Mouse (Mus musculus): ENCODE measurements around the gene Dennd1a. TPM values are rescaled to one million over a fixed set of nuclear protein-coding genes. Genes with fewer than 3 reads are reported as not detected.

The Dennd1a gene
- polyA plus RNA-seq, 1 experiment from 2014 or later: 30.3 TPM

DNA sequence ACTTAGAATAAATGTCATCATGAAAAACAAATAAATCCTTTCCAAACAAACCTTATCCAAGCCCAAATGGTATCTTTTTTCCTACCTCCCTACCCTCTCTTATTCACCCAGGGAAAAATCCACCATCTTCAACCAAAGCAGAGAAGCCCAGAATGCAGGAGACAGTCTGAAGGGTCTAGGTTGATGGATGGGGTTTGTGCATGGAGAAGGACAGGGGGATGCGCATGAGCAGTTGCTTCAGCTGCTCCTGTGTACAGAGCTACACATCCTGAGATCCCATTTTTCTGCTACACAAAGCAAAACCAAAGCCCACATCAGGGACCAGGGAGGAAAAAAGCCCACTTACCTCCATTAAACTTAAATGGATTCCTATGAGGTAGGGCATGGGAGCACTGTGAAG, 304.5 kb downstream of the Dennd1a start:
- ChIA-PET POLR2A (no interaction called here), CTCF (interaction anchor here (0.6 kb wide), 1 partner anchor 12 kb away, joined by 5 read pairs; no protein-coding TSS in a partner anchor)
- DNase-seq (ENCODE audit: low read depth, low spot score) (no peak), ATAC-seq (no peak)
- no peaks in the 10 kb centered on the region for H3K27me3 ChIP-seq
- in situ Hi-C loops (cut with MboI; ENCODE audit: low pct_unique_long_range_greater_than_20kb): no loop called here
- no peak for TF ChIP-seq CTCF (IDR thresholded peaks at IDR 0.05)

DNA sequence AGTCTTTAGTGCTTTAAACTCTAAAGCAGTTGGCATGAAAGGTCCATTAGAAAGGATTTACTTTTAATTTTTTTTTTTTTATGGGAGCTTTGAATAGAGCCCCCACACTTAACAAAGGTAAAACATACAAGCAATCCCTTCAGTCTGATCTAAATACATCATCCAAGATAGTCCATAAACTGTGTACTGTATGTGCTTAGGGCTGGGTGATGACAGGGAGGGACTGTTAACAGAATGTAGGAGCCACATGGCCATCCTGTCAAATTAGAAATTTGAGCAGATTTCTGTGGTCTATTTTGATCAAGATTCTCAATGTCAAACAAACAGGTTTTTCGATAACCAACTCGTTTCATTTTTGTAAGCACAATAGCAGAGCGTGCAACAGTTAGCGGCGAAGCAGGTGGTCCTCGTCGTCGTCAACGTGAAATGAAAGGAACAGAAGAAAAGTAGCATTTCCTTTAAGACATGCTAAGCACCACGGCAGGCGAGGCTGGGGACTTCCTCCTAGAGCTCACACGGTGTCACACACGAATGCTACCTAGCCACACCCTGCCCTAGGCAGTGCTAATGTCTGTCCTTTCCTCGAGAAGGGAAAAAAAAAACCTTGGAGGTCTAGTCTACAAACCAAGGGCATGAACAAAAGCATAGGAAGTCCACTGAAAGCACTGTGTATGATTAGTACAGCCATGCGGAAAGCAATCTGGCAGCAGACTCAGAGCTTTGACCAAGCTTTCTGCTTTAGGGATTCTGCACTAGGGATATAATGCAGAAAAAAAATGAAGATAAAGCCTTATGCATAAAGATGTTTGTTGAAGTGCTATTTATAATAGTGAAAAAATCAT, 305.4 kb downstream of the Dennd1a start:
- no peak for ATAC-seq
- H3K27me3 ChIP-seq: no peaks in the 10 kb centered on the region
- ChIA-PET CTCF (interaction anchor here (1.1 to 1.3 kb wide), 2 partner anchors 12 to 19 kb away, joined by 3 to 6 read pairs; no protein-coding TSS in a partner anchor), POLR2A (no interaction called here)
- in situ Hi-C loops (cut with MboI; ENCODE audit: low pct_unique_long_range_greater_than_20kb): no loop called here
- TF ChIP-seq CTCF (IDR thresholded peaks at IDR 0.05): no peak
- no peak for DNase-seq (ENCODE audit: low read depth, low spot score)

DNA sequence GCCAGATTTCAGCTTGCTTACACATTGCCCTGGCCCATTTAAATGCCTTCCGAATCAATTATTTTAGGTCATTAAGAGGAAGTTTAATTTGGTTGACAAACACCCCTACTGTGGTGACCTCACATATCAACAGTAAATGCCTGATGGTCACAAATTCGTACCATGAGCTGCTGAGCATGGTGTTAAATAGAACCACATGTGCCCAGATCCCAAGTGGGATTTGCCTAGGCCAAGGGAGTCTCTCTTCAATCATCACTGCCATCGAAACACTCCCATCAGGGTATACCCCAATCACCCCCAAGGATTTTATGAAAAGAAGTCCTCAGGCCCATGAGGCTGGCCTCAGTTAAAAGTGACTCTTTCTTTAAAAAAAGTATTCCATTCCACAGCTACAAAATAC, 313.0 kb downstream of the Dennd1a start:
- no peak for ATAC-seq
- no peak for TF ChIP-seq CTCF (IDR thresholded peaks at IDR 0.05)
- in situ Hi-C loops (cut with MboI; ENCODE audit: low pct_unique_long_range_greater_than_20kb): no loop called here
- ChIA-PET POLR2A (no interaction called here), CTCF (interaction anchor here (0.8 to 1.5 kb wide), 3 partner anchors 11 to 19 kb away, joined by 3 to 4 read pairs (median 4); no protein-coding TSS in a partner anchor)
- no peak for DNase-seq (ENCODE audit: low read depth, low spot score)
- no peaks in the 10 kb centered on the region for H3K27me3 ChIP-seq

DNA sequence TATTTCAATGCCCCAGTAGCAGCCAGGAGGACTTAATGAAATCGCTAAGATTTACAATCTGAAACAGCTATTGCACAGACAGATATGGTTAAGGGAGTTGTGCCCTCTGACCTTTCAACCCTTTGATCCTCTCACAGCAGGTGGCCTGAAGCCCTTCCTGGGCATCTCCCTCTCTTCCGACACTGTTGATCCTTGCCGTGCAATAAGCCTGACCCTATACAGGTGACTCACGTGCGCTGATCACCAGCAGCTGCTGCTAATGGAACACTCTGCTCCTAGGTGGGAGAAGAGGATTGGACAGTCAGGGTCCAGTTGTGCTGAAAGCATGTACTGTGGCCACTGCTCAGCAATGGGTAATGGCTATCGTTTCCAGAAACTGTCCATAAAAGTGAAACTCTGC, 314.6 kb downstream of the Dennd1a start:
- in situ Hi-C loops (cut with MboI; ENCODE audit: low pct_unique_long_range_greater_than_20kb): no loop called here
- ChIA-PET POLR2A (no interaction called here), CTCF (interaction anchor here (1.7 kb wide), 1 partner anchor 13 kb away, joined by 3 read pairs; no protein-coding TSS in a partner anchor)
- no peak for TF ChIP-seq CTCF (IDR thresholded peaks at IDR 0.05)
- no peaks in the 10 kb centered on the region for H3K27me3 ChIP-seq
- DNase-seq (ENCODE audit: low read depth, low spot score) (no peak), ATAC-seq (no peak)

DNA sequence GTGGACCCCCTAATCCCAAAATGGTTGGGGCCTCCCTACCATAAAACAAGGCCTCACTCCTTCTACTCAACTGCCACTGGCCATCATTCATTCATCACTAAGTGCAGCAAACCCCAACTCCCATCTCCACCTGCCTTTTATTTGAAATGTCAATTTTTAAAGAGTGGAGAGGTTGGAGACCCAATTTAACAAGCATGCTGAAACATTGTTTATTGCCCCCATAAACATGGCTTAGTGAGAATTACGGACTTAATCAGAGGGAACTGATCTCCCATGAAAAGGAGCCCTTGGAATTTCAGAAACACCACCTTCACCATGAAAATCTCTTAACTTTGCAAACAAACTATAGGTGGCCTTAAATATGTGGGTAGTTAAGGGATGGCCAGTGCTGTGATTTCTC, 315.5 kb downstream of the Dennd1a start:
- in situ Hi-C loops (cut with MboI; ENCODE audit: low pct_unique_long_range_greater_than_20kb): no loop called here
- no peak for TF ChIP-seq CTCF (IDR thresholded peaks at IDR 0.05)
- ATAC-seq (no peak), DNase-seq (ENCODE audit: low read depth, low spot score) (no peak)
- H3K27me3 ChIP-seq: no peaks in the 10 kb centered on the region
- POLR2A ChIA-PET: no interaction called here
- CTCF ChIA-PET: interaction anchor here (1.7 kb wide), 1 partner anchor 14 kb away, joined by 3 read pairs; no protein-coding TSS in a partner anchor

DNA sequence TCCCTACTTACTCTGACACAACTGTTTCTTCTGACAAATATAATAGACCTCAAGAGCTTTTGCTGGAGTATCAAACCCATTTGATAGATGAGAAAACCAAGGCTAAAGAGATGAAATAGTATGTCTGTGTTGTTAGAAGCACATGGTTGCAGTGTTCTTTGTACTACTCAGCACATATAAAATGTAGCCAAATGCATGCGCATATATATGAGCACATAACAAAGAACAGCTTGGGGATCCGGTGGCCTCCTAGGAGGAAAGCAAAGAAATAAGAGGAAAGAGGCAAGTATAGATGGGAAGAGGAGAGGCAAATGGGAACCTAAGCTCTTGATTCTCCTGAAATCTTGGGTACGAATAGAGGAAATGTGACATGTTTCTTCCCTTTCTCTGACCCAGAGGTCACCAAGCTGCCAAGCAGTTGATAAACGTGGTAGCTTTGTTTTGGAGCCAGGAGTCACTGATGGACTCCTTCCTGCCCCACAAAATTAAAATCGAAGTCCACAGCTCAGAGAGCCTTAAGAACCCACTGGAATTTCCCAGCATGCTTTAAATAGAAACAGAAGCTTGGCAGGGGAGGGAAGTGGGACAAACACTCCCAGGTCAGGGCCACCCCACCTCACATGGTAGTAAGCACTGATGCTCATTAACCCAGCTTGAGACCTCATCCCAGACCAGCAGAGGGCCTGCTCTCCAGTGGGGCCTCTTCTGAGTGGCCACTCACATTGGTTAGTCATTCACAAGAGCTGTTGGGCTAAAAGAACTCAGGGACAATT, 317.3 kb downstream of the Dennd1a start:
- TF ChIP-seq CTCF (IDR thresholded peaks at IDR 0.05): peak; percentile 28
- CTCF ChIA-PET: interaction anchor here (0.8 to 1.7 kb wide), 4 partner anchors 10 to 30 kb away, joined by 4 to 6 read pairs (median 4); no protein-coding TSS in a partner anchor
- no peaks in the 10 kb centered on the region for H3K27me3 ChIP-seq
- POLR2A ChIA-PET: interaction anchor here (0.5 to 0.6 kb wide), 2 partner anchors 18 to 25 kb away, joined by 3 to 5 read pairs; no protein-coding TSS in a partner anchor
- no peak for ATAC-seq
- in situ Hi-C loops (cut with MboI; ENCODE audit: low pct_unique_long_range_greater_than_20kb): no loop called here
- DNase-seq (ENCODE audit: low read depth, low spot score): no peak

DNA sequence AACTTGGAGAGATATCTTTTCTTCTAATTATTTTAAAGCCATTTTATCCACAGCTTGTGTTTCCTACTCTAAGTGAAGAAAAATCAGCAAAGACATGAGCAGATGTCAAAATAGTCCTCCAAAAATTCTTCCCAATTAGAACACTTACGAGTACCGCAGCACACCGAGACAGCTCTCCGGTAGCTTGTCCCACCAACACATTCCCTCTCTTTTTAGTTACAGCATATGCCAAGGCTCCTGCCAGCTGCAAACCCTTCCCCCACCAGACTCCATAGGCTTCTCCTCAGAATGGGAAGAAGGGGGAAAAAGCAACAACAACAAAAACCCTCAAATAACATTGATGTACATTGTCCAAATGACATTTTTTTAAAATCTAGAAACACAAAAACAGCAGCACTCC, 322.7 kb downstream of the Dennd1a start:
- ATAC-seq (no peak), DNase-seq (ENCODE audit: low read depth, low spot score) (no peak)
- ChIA-PET CTCF (interaction anchor here (1.0 to 1.2 kb wide), 2 partner anchors 13 to 21 kb away, joined by 3 read pairs; no protein-coding TSS in a partner anchor), POLR2A (no interaction called here)
- TF ChIP-seq CTCF (IDR thresholded peaks at IDR 0.05): no peak
- no peaks in the 10 kb centered on the region for H3K27me3 ChIP-seq
- in situ Hi-C loops (cut with MboI; ENCODE audit: low pct_unique_long_range_greater_than_20kb): no loop called here

DNA sequence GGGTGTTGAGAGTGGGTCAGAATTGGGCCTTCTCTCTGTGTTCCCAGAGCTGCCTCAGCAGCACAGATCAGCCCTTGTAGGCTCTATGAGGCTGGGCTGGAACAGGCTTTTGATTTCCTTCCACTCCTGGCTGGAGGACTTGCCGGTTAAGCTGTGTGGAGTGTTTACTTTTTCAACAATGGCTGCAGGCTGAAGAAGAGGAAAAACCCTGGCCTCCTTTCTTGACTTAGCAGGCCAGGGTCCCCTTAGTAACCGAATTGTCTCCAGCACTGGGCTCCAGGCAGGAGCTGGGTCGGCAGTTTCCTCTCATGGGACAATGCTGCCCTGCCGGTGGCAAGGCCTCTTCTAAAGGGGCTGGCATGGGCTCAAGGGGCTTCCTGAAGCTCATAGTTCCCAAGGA, 323.8 kb downstream of the Dennd1a start:
- ATAC-seq (no peak), DNase-seq (ENCODE audit: low read depth, low spot score) (no peak)
- H3K27me3 ChIP-seq: no peaks in the 10 kb centered on the region
- no peak for TF ChIP-seq CTCF (IDR thresholded peaks at IDR 0.05)
- POLR2A ChIA-PET: no interaction called here
- CTCF ChIA-PET: interaction anchor here (1.2 to 1.6 kb wide), 3 partner anchors 10 to 23 kb away, joined by 3 to 4 read pairs (median 3); no protein-coding TSS in a partner anchor
- in situ Hi-C loops (cut with MboI; ENCODE audit: low pct_unique_long_range_greater_than_20kb): no loop called here

DNA sequence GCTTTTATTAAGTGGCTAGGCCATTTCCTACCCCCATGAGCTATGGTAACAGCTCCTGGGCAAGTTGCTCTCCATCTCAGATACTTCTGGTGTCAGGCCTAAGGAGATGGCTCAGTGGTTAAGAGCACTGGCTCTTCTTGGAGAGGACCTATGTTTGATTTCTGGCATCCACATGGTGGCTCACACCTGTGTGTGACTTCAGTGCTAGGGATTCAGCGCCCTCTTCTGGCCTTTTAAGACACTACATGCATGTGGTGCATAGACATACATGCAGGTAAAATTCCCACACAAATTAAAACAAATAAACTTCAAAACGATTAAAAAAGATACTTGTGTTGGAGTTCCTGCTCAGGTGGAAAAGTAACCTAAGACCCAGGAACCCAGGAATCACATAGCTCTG, 338.8 kb downstream of the Dennd1a start:
- no peak for ATAC-seq
- peak; percentile 58 for TF ChIP-seq CTCF (IDR thresholded peaks at IDR 0.05)
- CTCF ChIA-PET: interaction anchor here (0.8 to 1.3 kb wide), 3 partner anchors 8 to 13 kb away, joined by 3 to 5 read pairs (median 4); no protein-coding TSS in a partner anchor

DNA sequence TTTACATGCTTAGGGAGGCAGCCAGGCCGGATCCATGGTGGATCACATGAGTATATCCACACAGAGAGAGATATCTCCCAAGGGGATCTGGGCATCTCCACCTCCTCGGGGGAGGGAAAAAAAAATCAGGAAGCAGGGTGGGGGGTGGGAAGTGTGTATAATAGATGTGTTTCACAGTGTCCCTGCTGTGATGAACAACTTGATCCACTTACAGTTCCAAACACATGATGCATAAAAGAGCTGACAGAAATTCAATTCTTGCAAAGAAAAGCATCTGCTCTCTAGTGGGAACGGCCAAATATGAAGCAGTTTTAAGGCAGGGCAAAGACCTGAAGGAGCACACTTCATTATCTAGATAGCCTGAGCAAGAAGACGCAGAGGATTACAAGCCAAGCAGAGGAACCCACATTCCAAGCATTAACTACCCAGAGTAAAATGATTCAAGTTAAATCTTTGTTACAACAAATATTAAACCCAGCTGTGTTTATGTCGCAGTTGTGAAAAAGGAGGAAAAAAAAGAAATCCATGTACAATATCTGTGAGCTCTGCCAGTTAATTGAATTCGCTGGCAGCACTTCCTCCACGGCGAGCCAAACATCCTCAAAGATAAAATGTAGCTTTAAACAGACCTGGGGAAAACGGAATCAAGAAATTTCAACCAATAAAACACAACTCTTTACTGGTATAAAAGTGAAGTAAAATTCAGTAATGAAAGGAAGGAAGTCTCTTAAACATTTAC, 341.4 kb downstream of the Dennd1a start:
- no peaks in the 10 kb centered on the region for H3K27me3 ChIP-seq
- in situ Hi-C loops (cut with MboI; ENCODE audit: low pct_unique_long_range_greater_than_20kb): no loop called here
- ChIA-PET POLR2A (no interaction called here), CTCF (interaction anchor here (0.9 kb wide), 1 partner anchor 422 kb away, joined by 3 read pairs; no protein-coding TSS in a partner anchor)
- DNase-seq (ENCODE audit: low read depth, low spot score) (no peak), ATAC-seq (no peak)
- TF ChIP-seq CTCF (IDR thresholded peaks at IDR 0.05): no peak

More for the DNA sequence above, 338.8 kb downstream of the Dennd1a start:
- H3K27me3 ChIP-seq: no peaks in the 10 kb centered on the region
- in situ Hi-C loops (cut with MboI; ENCODE audit: low pct_unique_long_range_greater_than_20kb): no loop called here
- POLR2A ChIA-PET: no interaction called here
- no peak for DNase-seq (ENCODE audit: low read depth, low spot score)

Measured in Patski (cell line).